Mouse (Mus musculus) erythroid progenitor cell, adult 5-6 weeks (primary cell): ENCODE data around the gene Impg1. TPM values are rescaled to one million over a fixed set of nuclear protein-coding genes. Genes with fewer than 3 reads are reported as not detected.

Experiments
- ATAC-seq: replicated peaks from 2 replicates; pipeline ENCODE4 v1.8.0; 2016; ENCODE audit warnings: moderate number of reproducible peaks, mild to moderate bottlenecking, moderate TSS enrichment, inconsistent platforms; ENCODE audit not compliant: poor library complexity, low FRiP score, severe bottlenecking
- total RNA-seq, 2 experiments: library from RNA; stranded (forward) in 1 of 2; stranded (reverse) in 1 of 2; fragments of 150-400 nt in 1 of 2; fragments of 186-747, 209-891 nt in 1 of 2; gene quantifications; 2 replicates each; pipeline versions ENCODE4 v1.2.3 to v1.2.4; 2015 to 2017; ENCODE audit warnings: low replicate concordance in 2 of 2

Gene Impg1
- total RNA-seq, 2 experiments from 2014 or later, result not detected

GRCm38 (mm10) chr9:80296086-80296485 is 169.2 kb downstream of the Impg1 start:
- no peak for ATAC-seq

- ATAC-seq, result no peak
Measured at GRCm38 (mm10) chr9:80293056-80293584, 172.2 kb downstream of the Impg1 start.

- no peak for ATAC-seq
Measured at GRCm38 (mm10) chr9:80286845-80287244, 178.4 kb downstream of the Impg1 start.

DNA sequence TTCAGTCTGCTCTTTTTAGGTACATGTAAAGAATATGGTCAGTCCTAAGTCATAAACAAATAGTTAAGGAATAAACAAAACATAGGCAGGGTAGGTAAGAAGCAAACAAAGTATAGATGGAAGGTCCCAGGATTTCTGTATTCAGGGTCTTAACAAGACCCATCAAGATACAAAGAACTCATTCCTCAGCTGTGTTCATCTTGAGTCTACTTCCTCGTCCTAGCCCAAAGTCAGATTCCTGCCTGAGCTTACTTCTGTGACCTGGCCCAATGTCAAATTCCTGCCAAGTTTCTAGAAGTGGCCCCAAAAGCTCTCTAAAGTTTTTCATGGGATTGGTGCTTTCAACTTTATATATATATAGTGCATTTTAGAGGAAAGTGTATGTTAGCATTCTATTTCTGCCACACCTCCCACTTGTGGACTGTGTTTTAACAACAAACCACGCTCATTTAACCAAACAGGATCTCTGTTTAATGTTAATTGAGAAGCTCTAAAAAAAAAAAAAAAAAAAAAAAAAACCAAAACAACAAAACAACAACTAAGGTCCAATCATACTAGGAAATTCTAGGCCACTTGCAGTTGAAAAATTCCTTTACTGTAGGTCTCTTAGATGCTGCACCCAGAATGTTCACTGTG is 180.6 kb downstream of the Impg1 start:
- ATAC-seq, result no peak

- ATAC-seq, result no peak
Measured at GRCm38 (mm10) chr9:80282426-80282825, 182.9 kb downstream of the Impg1 start.

DNA sequence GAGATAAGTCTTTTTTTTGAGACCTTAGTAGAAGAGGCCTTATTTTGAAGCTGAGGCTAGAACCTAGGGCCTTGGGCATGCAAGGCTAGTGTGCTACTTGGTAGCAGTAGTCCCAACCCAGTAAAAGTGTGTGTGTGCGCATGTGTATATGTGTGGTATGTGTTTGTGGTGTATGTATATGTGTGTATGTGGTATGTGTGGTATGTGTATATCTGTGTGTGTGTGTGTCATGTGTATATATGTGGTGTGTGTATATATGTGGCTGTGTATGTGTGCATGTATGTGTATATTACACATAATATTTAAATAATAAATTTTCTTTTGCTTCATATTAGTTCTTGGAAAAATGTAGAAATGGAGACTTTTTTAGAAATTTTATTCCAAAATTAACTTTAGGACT is 184.6 kb downstream of the Impg1 start:
- ATAC-seq, result no peak

DNA sequence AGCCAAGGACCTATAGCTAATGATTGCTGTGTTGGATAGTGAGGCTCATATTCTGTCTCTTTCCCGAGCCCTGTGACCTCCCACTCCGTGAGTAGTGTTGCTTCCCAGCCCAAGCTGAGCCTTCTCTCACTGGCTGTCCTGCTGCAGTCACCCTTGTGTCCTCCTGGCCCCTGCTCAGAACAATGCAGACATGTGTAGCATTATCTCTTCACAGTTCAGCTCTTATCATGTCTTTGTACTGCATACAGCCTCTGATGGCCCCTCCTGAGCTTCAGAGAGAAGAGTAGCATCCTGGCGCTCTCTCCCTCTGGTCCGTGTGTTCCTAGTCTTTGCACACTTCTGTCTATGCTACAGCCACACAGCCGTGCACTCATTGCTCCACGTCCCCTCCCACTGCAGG is 187.5 kb downstream of the Impg1 start:
- no peak for ATAC-seq

GRCm38 (mm10) chr9:80277157-80277556 is 188.1 kb downstream of the Impg1 start:
- no peak for ATAC-seq

DNA sequence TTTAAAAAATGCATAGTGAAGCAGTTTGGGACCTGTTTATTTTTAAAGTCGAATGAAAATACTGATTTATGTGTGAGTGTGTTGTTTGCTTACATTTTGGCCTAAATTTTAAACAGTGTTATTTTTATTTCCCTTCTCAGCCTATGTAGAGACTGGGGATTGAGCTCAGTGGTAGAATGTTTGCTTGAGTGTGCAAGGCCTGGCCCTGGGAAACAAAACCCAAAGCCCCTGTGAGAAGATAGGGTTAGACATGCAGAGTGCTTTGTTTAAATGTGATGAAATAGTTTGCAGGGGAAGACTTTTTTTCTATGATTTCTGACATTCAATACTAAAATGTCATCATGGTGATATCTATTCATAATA is 189.5 kb downstream of the Impg1 start:
- no peak for ATAC-seq

DNA sequence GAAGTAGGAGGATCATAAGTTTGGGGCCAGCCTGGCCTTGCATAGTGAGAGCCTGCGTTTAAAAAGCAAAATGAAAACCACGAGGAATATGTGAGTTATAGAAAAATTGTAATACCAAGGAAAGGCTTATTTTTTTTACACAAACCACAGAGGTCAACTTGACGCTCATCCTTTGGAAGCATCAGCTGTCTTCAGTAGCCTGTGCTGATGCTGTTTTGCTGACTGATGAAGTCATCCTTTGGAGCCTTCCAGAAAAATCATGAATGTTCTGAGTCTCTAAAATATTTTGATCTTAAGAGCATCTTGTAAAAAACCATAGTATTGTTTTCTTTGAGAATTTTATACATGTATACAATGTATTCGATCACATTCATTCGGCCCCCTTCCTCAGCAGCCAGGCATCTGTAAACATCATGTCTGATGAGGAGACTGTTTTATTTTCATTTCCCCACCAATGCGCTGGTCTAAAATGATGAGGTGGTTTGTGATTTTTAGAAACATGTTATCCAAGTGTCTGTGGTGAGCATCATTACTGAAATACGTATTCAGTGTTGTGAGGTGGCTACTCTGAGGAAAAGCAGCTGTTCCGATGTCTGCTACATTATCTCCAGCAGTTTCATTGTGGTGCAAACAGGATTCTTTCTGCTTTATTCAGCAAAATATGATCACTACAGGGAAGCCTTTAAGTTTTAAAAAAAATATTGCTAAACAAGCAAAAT is 190.1 kb downstream of the Impg1 start:
- ATAC-seq, result no peak

- no peak for ATAC-seq
Measured at GRCm38 (mm10) chr9:80272951-80273350, 192.3 kb downstream of the Impg1 start.

DNA sequence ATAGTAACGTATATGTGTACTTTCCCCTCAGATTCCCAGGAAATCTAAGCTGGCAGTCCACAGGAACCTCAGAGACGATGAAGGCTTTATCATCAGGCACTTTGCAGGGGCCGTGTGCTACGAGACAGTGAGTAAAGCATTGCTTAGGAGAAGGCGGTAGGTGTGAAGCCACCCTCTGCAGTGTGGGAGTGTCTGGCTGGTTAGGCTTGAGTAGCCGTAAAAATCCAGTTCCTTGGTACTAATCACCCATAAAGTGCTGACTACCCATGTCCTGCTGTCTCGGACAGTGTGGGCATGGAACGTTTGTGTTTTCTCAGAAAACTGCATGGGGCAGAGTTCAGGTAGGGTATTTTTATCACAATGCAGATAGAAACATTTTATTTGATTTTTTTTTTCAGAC is 195.7 kb downstream of the Impg1 start:
- no peak for ATAC-seq

DNA sequence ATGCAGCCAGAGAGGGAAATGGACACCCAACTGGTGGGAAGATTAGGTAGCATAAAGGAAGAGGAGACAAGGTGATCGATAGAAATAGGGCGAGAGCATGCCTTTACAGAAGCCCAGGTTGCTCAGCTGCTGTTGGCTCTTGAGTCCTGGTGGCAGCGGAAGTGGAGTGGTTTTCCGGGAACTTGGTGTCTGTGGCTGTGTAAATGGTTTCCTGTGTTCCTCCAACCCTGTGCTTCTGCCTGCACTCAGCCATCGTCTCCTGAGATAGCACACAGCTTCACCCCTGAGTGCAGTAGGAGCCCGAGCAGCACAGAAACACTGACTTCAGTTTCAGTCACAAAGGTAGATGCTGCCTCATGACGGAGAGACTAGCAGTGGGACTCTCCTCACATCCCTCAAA is 198.8 kb downstream of the Impg1 start:
- no peak for ATAC-seq

DNA sequence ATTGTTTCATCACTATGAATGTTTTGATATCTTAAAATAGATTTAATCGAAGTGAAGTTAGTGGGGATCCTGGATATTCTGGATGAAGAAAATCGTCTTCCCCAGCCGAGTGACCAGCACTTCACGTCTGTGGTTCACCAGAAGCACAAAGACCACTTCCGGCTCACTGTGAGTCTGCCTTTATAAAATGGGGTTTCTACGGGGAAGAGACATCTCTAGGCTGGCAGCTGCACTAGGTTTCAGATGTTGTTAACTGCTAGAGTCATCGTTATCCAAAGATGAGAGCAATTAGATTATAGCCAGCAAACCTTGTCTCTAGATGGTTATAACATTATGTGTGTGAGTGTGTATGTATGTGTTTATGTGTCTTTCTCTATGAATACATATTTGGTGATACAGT is 199.2 kb downstream of the Impg1 start:
- ATAC-seq, result no peak
